Mouse (Mus musculus): Measurements from ENCODE around the gene Ryr2.

Ryr2 gene

DNA sequence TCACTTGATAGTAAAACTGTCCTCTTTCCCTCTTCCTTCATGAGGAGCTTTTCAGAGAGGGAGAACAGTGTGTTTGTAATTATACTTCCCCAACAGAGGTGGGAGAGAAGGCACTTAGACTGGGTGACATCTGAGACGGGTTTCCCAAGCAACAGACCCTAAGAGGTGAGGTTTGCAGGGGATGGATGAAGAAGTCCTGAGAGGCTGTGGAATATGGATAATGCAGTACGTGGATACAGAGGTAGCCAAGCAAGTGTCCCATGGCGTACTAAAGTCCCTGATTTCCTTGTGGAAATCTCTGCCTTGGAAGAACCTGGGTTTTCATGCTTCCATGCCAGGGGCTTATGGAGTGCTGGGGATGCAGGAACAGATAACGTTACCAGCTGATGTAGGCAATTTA is 69.5 kb downstream of the Ryr2 start:
- DNase-seq (ENCODE audit: low spot score) = no peak

DNA sequence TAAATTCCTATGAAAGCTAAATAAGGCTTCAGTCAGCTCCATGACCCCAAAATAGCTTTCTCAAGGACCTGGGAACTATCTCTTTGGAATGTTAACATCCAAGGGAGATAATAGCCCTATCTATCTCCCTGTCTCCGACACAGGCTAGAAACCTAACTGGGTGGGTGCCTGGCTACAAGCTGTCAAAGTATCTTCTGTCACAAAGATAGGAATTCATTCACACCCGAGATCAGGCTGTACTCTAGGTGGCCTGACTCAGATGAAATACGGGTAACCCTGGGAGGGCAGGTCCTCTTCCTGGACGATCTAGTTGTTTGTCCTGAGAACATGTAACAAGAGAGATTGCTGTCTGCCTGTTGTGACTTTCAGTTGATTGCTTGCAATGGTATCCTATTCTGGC is 69.9 kb downstream of the Ryr2 start:
- DNase-seq (ENCODE audit: low spot score) = no peak

GRCm38 (mm10) chr13:12033914-12034313 is 72.8 kb downstream of the Ryr2 start:
- DNase-seq (ENCODE audit: low spot score) = no peak

GRCm38 (mm10) chr13:12033272-12033671 is 73.5 kb downstream of the Ryr2 start:
- no peak for DNase-seq (ENCODE audit: low spot score)

DNA sequence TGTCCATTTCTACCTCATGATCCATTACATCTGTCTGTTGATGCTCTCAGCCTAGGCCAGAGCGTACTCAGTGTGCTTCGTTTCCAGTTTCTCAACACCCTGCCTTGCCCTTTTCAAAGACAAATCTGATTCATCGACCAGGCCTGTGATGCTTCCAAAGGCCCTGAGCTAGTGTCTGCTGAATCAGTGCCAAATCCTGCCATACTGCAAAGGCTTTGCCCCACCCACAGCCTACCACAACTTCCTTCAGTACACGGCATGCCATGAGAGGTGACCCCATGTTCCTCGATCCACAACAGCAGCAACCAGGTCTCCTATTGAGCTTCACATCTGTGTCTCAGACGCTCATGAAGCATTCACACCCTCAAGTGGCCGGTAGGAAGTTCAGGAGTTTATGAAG is 76.9 kb downstream of the Ryr2 start:
- DNase-seq (ENCODE audit: low spot score) = no peak

DNA sequence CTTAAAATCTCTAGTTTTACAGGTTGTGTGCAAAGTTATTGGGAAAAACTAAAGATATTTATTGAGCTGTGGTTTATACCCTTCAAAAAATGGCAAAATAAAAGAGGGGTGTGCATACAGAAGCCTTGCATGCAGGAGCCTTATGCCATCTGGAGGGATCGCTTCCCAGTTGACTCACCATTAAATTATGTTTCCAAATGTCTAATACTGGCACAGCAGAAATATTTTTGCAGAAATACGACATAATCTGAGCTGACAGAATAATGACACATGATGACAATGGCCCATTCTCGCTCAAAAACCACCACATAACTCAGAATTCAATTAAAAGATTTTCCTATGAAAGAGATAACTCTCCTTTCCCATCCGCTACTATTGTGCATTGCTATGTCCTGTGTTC is 77.4 kb downstream of the Ryr2 start:
- DNase-seq (ENCODE audit: low spot score) = no peak

DNA sequence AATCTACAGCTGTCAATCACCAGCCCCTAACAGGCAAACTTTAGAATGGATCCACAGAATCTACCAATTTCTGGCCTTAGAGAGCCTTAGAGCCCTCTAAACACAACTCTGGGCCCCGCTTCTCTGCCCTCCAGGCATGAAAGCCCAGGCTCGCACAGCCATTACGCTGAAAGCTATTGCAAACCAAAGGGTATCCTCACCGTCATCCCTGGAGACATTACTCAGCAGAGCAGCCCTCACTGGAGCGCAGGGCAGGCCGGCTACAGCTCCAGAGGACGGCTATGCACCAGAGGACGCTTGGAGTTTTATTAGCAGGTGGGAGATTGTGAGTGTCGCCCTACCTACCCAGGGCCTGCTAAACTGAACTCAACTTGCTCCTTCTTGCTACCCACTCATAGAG is 88.7 kb downstream of the Ryr2 start:
- DNase-seq (ENCODE audit: low spot score) = no peak

GRCm38 (mm10) chr13:12013986-12014385 is 92.8 kb downstream of the Ryr2 start:
- DNase-seq (ENCODE audit: low spot score) = peak; percentile 67

DNA sequence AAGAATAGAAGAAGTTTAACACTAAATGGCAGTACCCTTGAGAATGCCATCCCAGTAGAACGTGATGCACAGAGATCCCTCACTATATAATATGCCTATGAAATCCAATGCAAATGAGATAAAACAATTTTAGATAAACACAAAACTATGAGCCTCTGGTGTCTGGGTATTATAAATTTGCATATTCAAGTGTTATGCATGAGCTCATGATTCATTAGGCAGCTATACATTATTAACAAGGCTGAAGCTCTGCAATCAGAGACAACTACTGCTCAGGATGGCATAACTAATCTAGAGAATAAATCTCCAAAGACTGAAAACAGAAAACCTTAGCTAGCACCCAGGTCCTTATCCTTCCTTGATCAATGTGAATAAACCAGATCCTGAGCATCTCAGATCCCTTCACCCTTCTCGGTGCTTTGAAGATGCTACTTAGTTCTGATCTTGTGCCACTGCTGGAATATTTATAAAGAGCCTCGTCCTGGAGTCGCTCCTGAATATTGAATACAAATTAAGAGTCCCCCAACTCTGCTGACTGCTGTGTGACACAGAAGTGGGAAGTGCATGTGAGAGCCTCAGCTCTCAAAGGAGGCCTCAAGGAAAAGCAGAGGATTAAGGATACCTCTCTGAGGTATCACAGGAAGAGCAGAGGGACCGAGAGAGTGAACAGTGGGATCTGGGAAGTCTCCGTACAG is 97.6 kb downstream of the Ryr2 start:
- DNase-seq (ENCODE audit: low spot score) = no peak

DNA sequence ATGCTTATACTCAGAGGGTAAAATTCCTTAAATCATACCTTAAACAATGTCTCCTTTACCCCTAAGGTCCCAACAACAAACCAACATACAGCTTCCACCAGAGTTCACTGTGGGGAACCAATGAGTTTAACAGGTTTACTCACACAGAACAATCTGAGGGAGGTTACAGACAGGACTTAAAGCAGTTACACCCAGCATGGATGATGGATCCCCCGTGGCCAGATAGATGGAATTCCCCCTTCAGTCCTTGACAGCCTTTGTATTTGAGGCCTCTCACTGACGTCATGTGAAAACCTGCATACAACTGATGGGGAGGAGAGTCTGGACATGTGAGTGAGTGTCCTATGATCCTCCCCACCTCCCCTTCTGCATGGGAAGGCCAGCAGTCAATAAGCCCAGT is 99.2 kb downstream of the Ryr2 start:
- DNase-seq (ENCODE audit: low spot score) = no peak

- DNase-seq (ENCODE audit: low spot score) = no peak
Measured at GRCm38 (mm10) chr13:12001891-12002294, 104.9 kb downstream of the Ryr2 start.

GRCm38 (mm10) chr13:11999851-12000250 is 106.9 kb downstream of the Ryr2 start:
- no peak for DNase-seq (ENCODE audit: low spot score)

GRCm38 (mm10) chr13:11997366-11997765 is 109.4 kb downstream of the Ryr2 start:
- no peak for DNase-seq (ENCODE audit: low spot score)

GRCm38 (mm10) chr13:11987556-11987955 is 119.2 kb downstream of the Ryr2 start:
- no peak for DNase-seq (ENCODE audit: low spot score)

- DNase-seq (ENCODE audit: low spot score) = no peak
Measured at GRCm38 (mm10) chr13:11985056-11985455, 121.7 kb downstream of the Ryr2 start.

GRCm38 (mm10) chr13:11978997-11979396 is 127.7 kb downstream of the Ryr2 start:
- no peak for DNase-seq (ENCODE audit: low spot score)

DNA sequence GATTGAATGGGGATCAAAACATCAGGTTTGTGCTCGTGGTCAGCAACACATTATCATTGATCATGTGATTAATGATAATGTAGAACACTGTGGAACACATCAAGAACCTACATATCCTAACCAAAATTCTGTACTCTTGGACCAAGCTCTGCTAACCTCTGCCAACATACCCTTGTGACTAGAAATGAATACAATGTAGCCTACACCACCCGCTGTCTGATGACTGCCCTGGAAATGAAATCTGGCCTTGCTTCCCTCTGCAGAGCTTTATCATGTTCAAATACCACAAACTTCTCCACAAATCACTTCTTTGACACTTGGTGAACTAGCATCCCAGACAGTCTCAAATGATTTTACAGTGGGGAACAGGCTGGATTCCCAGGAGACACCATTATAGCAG is 128.4 kb downstream of the Ryr2 start:
- no peak for DNase-seq (ENCODE audit: low spot score)

- no peak for DNase-seq (ENCODE audit: low spot score)
Measured at GRCm38 (mm10) chr13:11977606-11978005, 129.1 kb downstream of the Ryr2 start.

DNA sequence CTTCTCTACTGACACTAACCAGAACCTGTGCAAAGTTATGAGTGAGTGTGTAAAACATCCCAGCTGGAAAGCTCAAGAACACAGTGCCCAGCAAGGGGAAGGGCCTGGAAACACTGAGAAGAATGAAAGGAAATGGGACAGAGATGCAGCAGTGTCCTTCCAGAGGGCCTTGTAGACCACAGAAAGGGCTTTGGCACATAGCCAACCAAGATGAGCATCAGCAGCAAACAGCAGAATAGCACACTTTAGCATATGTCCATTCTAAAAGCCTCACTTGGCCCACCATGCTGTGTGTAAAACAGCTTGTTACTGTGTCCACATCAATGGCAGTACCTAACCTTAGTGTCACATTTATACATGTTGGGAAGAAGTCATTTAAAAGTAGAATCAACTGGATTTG is 142.4 kb downstream of the Ryr2 start:
- DNase-seq (ENCODE audit: low spot score) = no peak

DNA sequence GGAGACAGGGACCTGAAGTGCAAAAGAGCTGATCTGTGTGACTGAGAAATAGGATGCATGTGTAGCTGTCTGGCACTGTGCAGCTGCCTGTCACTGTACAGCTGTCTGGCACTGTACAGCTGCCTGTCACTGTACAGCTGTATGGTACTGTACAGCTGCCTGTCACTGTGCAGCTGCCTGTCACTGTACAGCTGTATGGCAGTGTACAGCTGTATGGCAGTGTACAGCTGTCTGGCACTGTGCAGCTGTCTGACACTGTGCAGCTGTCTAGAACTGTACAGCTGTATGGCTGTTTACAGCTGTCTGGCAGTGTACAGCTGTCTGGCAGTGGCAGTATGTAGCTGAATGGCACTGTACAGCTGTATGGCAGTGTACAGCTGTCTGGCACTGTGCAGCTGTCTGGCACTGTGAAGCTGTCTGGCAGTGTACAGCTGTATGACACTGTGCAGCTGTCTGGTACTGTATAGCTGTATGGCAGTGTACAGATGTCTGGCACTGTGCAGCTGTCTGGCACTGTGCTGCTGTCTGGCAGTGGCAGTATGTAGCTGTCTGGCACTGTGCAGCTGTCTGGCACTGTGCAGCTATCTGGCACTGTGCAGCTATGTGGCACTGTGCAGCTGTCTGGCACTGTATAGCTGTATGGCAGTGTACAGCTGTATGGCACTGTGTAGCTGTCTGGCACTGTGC is 147.1 kb downstream of the Ryr2 start:
- no peak for DNase-seq (ENCODE audit: low spot score)

- no peak for DNase-seq (ENCODE audit: low spot score)
Measured at GRCm38 (mm10) chr13:11958854-11959253, 147.9 kb downstream of the Ryr2 start.

DNA sequence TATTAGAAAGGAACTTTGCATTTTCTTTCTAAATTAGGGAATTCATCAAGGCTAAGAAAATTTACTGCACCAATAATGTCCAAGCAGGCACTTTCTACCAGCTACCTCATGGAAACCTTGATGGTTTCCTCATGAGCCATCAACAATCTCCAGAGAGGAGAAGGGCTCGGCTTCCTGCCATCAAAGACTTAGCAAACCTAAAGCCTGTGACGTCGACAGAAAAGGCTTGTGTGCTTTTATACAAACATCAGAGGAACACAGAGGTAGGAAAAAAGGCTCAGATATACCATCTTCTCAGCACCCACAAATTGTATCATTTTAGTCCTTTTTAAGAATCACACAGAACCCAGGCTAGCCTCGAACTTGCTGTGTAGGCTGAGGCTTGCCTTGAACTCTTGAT is 148.5 kb downstream of the Ryr2 start:
- no peak for DNase-seq (ENCODE audit: low spot score)

DNA sequence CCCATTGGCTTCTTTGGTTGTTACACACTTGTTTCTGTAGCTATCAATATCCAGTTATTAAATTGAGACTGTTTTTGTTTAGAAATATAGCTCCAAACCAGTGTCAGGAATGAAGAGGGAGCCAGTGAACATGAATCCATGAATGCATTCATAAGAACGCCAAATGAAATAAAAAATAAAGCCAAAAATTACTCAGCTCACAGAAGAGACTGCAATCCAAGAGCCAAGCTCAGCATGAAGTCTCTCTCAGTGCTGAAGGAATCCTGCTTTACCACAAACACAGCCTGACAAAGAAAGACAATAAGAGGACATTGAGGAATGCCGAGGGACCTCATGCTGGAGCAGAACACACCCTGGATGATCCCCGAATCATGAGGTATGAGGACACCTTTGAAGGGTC is 154.8 kb downstream of the Ryr2 start:
- no peak for DNase-seq (ENCODE audit: low spot score)

GRCm38 (mm10) chr13:11945740-11946139 is 161.0 kb downstream of the Ryr2 start:
- no peak for DNase-seq (ENCODE audit: low spot score)
